Mouse (Mus musculus) spleen, adult 2 months (tissue): ENCODE data around the gene Megf8.

Experiments
- CTCF ChIP-seq: fragments of 200-500 bp; IDR thresholded peaks from 2 replicates; pipeline ENCODE4 v1.5.1; 2011; ENCODE audit warnings: mild to moderate bottlenecking, inconsistent platforms; ENCODE audit not compliant: insufficient read depth, insufficient read length, insufficient replicate concordance; ENCODE audit errors: extremely low read depth
- POLR2A ChIP-seq: fragments of 200-500 bp; IDR thresholded peaks from 2 replicates; pipeline ENCODE4 v1.6.1; 2011; ENCODE audit warnings: low read depth, low read length, inconsistent platforms

DNA sequence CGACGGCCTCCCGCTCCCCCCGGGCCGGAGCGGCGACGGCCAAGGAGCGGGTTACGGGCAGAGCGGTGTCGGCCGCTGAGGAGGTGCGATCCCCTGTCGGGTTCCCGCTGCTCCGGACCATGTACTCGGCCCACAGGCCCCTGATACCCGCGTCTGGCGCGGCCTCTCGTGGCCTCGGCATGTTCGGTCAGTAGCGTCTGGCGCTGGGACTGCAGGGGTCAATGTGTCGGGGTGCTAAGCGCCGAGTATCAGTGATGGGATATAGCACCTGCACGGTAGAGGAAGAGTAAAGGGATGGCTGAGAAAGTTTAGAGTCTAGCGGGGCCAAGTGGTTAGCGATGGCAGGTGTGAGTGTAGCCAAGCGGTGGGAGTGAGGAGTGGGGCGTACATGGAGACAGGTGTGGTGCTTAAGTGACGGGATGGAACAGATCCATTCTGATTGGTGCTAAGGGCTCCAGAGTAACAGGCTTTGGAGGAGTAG is 34.2 kb upstream of the Megf8 start:
- no peak for TF ChIP-seq CTCF
- no peak for TF ChIP-seq POLR2A
